Mouse (Mus musculus): Measurements from ENCODE around the gene Gm9040.
"Not testable (repeated sequence)": the region's sequence is repeated elsewhere in the genome, so short reads cannot be mapped to it uniquely, and the experiment has no call there.

DNA sequence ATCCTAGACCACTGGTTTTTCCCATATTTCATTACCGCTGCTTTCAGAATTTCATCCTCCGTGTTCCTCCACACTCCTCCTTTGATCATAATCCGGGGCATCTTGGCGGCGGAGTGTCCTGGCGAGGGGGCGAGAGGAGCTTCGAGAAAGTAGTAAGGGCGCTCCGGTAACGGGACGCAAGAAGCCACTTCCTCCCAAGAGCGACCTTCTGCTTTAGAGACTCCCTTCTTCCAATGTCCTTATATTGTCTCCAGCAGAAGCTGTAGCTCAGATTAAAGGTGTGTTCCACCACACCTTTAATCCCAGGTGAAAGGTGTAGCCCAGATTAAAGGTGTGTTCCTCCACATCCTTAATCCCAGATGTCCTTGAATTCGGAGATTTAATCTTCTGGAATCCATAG, 5.5 kb upstream of the Gm9040 start, which contains the start of gene Gm9044:
- TF ChIP-seq CTCF (conservative IDR thresholded peaks at IDR 0.05; ENCODE audit: low read length); POU5F1 (IDR thresholded peaks at IDR 0.05; ENCODE audit: borderline replicate concordance, low read length): not testable (repeated sequence)

Data from E14TG2a.4 (cell line).